Comparison of ENCODE assay signal across 8 mouse cellular contexts in the genomic region with DNA sequence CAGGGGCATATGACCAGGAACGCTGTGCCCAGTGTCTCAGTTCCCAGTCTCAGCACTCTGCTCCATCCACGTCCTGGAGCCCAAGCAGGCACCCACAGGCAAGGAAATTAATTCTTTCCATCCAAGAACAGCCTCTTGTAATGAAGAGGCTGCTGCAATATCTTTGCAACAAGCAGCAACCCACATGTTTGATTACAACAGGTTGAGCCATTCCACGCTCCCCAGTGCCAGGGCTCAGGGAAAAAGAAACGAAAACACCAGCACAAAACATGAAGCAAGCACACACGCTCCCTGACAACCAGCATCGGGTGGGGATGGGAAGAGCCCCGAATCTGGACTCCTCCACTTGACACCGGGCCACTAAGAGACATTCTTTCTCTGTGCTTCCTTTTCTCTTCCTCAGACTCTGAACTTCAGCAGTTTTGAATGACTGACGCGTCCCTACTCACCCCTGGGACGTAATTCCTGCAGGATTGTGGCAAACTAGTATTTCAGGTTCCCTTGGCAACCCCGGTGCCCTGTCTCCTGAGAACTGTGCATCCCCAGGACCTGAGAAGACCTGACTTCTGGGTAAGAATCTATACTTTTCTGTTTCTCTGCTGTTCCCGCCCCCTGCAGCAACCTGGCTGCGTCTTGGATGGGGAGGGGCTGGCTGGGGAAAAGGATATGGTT. TPM values are rescaled to one million over a fixed set of nuclear protein-coding genes. Genes with fewer than 3 reads are reported as not detected.
DNase-seq lines count a peak whose midpoint lies in the region; ATAC-seq and TF ChIP-seq lines count a peak whose summit lies in the region.

A gene (plus strand): TSS at position 323 of the 672 bp plus-strand sequence.

- peak within 1 kb of the TSS; percentile 30; the same call in 1 of the 2 replicates for H3K4me2 ChIP-seq in hindbrain, postnatal 0 days (ENCODE audit: low read depth, low read length)
- 0 out of 2 replicates have a peak within 1 kb of the TSS, but pooled peaks have one; percentile 14 for H3K4me2 ChIP-seq in neural tube, embryonic 12.5 days (replicated peaks)

- ATAC-seq in hindbrain, postnatal 0 days: peak; percentile 44; the same call in 1 of the 2 replicates
- ATAC-seq in neural tube, embryonic 12.5 days (ENCODE audit: low FRiP score, low read depth): no peak
- ATAC-seq in granulocyte monocyte progenitor cell, adult 5-6 weeks (replicated peaks; ENCODE audit: poor library complexity, severe bottlenecking): no peak

- H3K9me3 ChIP-seq in hindbrain, postnatal 0 days (ENCODE audit: low read length): no peaks in the 10 kb centered on the region
- no peaks in the 10 kb centered on the region for H3K9me3 ChIP-seq in neural tube, embryonic 12.5 days

- no peak for DNase-seq in layer of hippocampus, adult 18-20 months (ENCODE audit: low spot score in 2 of 2)
- DNase-seq in layer of hippocampus, adult 11-12 months (ENCODE audit: low spot score): no peak
- peak; percentile 7 for DNase-seq in hindbrain, postnatal 0 days (ENCODE audit: low spot score)
- no peak for DNase-seq in thymus, postnatal 0 days (ENCODE audit: low spot score)
- no peak for DNase-seq in spleen, postnatal 10 days (ENCODE audit: low spot score in 2 of 2)

- H3K27ac ChIP-seq in brown adipose tissue, adult 24 weeks (replicated peaks; ENCODE audit: low read depth, low read length): peak within 1 kb of the TSS; percentile 36; the same call in 1 of the 2 replicates
- H3K27ac ChIP-seq in hindbrain, postnatal 0 days: no peak within 1 kb of the TSS
- H3K27ac ChIP-seq in neural tube, embryonic 12.5 days: no peak within 1 kb of the TSS

- peak within 1 kb of the TSS; percentile 43 for H3K4me3 ChIP-seq in brown adipose tissue, adult 24 weeks (ENCODE audit: insufficient read depth, low read depth, low read length)
- H3K4me3 ChIP-seq in hindbrain, postnatal 0 days (ENCODE audit: low read length): no peak within 1 kb of the TSS
- H3K4me3 ChIP-seq in neural tube, embryonic 12.5 days: no peak within 1 kb of the TSS

- no peaks in the 10 kb centered on the region for H3K27me3 ChIP-seq in hindbrain, postnatal 0 days (ENCODE audit: insufficient read depth, low read length)
- H3K27me3 ChIP-seq in neural tube, embryonic 12.5 days (replicated peaks): no peaks in the 10 kb centered on the region

- 33% methylated on average over 14 of the region's 14 CpGs for WGBS in hindbrain, postnatal 0 days
- 47% methylated on average over 14 of the region's 14 CpGs for WGBS in neural tube, embryonic 12.5 days

- H3K4me1 ChIP-seq in brown adipose tissue, adult 24 weeks (ENCODE audit: control insufficient read depth, insufficient read depth, insufficient read length, low read length): 0 out of 2 replicates have a peak, but pooled peaks cover 2% of the 10 kb centered on the region
- H3K4me1 ChIP-seq in hindbrain, postnatal 0 days (ENCODE audit: insufficient read depth, low read length): no peaks in the 10 kb centered on the region
- H3K4me1 ChIP-seq in neural tube, embryonic 12.5 days: peaks cover 9% of the 10 kb centered on the region

- no peak for TF ChIP-seq CTCF in hindbrain, postnatal 0 days (IDR thresholded peaks at IDR 0.05; ENCODE audit: low read depth)

- no peaks in the 10 kb centered on the region for H3K36me3 ChIP-seq in hindbrain, postnatal 0 days (ENCODE audit: insufficient read depth, low read length)
- H3K36me3 ChIP-seq in neural tube, embryonic 12.5 days: no peaks in the 10 kb centered on the region

- no peak within 1 kb of the TSS for H3K9ac ChIP-seq in hindbrain, postnatal 0 days (replicated peaks; ENCODE audit: low read length)
- H3K9ac ChIP-seq in neural tube, embryonic 12.5 days: no peak within 1 kb of the TSS

RNA-seq across cellular contexts. Expression of the gene that starts here (rescaled TPM):
- 100 to 1,000 TPM; 107 to 108 TPM for total RNA-seq in layer of hippocampus, adult 18-20 months (2021)
- 9.8 and 10.9 TPM in 2 replicates for polyA plus RNA-seq in brown adipose tissue, adult 24 weeks (2012; ENCODE audit: insufficient read depth, insufficient read length, missing spikeins)
- total RNA-seq in hindbrain, postnatal 0 days (2014; rRNA removed): 49.7 and 49.8 TPM in 2 replicates
- polyA plus RNA-seq in hindbrain, postnatal 0 days (2015; fragmentation: Nextera tagmentation; extraction: Ambion mirVana): 24.1 and 24.7 TPM in 2 replicates
- 33.0 and 35.0 TPM in 2 replicates for polyA plus RNA-seq in neural tube, embryonic 12.5 days (2016; fragmentation: Nextera tagmentation; extraction: Ambion mirVana)
- 4.5 and 4.9 TPM in 2 replicates for polyA plus RNA-seq in thymus, postnatal 0 days (2015; fragmentation: Nextera tagmentation; extraction: Ambion mirVana)
- total RNA-seq in granulocyte monocyte progenitor cell, adult 5-6 weeks (2014; fragmentation: Nextera tagmentation): not detected in 2 replicates
- not detected in 2 replicates for total RNA-seq in granulocyte monocyte progenitor cell, adult 5-6 weeks (2017)

Comparison
In these comparisons a context has a peak if more than half of its experiments do, and no peak if none do; other contexts are left out.
1. RNA of the gene that starts here (total RNA-seq): 107 to 108 TPM in layer of hippocampus, adult 18-20 months and 49.7 to 49.8 TPM in hindbrain, postnatal 0 days; not detected in granulocyte monocyte progenitor cell, adult 5-6 weeks; every median in the first group is over 10 times any median in the second.